Mouse (Mus musculus) stomach, embryonic 15.5 days (tissue): ENCODE measurements around the gene Tomm40. TPM values are rescaled to one million over a fixed set of nuclear protein-coding genes. Genes with fewer than 3 reads are reported as not detected.
"Not testable (repeated sequence)": the region's sequence is repeated elsewhere in the genome, so short reads cannot be mapped to it uniquely, and the experiment has no call there.

Experiments
- ATAC-seq: fragments of 200-750 bp; cut with Nextera tagmentation; 2 replicates; pipeline ENCODE4 v1.8.0; 2017; ENCODE audit warnings: low read depth, moderate number of reproducible peaks, moderate TSS enrichment; ENCODE audit not compliant: insufficient read depth, low FRiP score
- H3K27ac ChIP-seq: fragments of 300-500 bp; sonication (generic); 2 replicates; pipeline ENCODE4 v1.5.1; 2015; ENCODE audit warnings: mild to moderate bottlenecking, inconsistent platforms
- H3K27me3 ChIP-seq: fragments of 300-500 bp; sonication (generic); replicated peaks from 2 replicates; pipeline ENCODE4 v1.6.1; 2015; ENCODE audit warnings: inconsistent platforms
- H3K36me3 ChIP-seq: fragments of 300-500 bp; sonication (generic); 2 replicates; pipeline ENCODE4 v1.6.1; 2015; ENCODE audit warnings: inconsistent platforms
- H3K4me1 ChIP-seq: fragments of 300-500 bp; sonication (generic); 2 replicates; pipeline ENCODE4 v1.6.1; 2015; ENCODE audit warnings: inconsistent platforms
- H3K4me2 ChIP-seq: fragments of 300-500 bp; sonication (generic); 2 replicates; pipeline ENCODE4 v1.6.1; 2015; ENCODE audit warnings: mild to moderate bottlenecking, inconsistent platforms
- H3K4me3 ChIP-seq: fragments of 300-500 bp; sonication (generic); replicated peaks from 2 replicates; pipeline ENCODE4 v1.5.1; 2015; ENCODE audit warnings: inconsistent platforms
- H3K9ac ChIP-seq: fragments of 300-500 bp; sonication (generic); 2 replicates; pipeline ENCODE4 v1.6.1; 2015; ENCODE audit warnings: inconsistent platforms
- H3K9me3 ChIP-seq: fragments of 300-500 bp; sonication (generic); 2 replicates; pipeline ENCODE4 v1.6.1; 2016; ENCODE audit warnings: inconsistent platforms
- WGBS: fragments of 180-500 bp; shearing (Covaris S2); methylation state at CpG from one replicate; pipeline ENCODE4 v1.1.7; 2015; 5-methylcytosine and 5-hydroxymethylcytosine counted together
- polyA plus RNA-seq: library from polyadenylated mRNA; unstranded; fragments of >200 nt; fragmentation: Nextera tagmentation; extraction: Ambion mirVana; gene quantifications from 2 replicates; pipeline ENCODE4 v1.2.1, GENCODE M21; 2015

The Tomm40 gene
- polyA plus RNA-seq, 1 experiment from 2014 or later, result 161 TPM

GRCm38 (mm10) chr7:19691873-19692865 lies 23.1 kb downstream of the Tomm40 start, which contains the start of gene Apoc1:
Gene Apoc1 (minus strand): TSS chr7:19692660.
- ATAC-seq, result no peak
- no peaks in the 10 kb centered on the region for H3K27me3 ChIP-seq
- H3K4me1 ChIP-seq, result peaks cover 21% of the 10 kb centered on the region
- no peak within 1 kb of the TSS for H3K4me3 ChIP-seq
- no peaks in the 10 kb centered on the region for H3K36me3 ChIP-seq
- H3K9me3 ChIP-seq, result no peaks in the 10 kb centered on the region
- H3K27ac ChIP-seq, result peak within 1 kb of the TSS; percentile 40; the same call in 1 of the 2 replicates
- H3K4me2 ChIP-seq, result peak within 1 kb of the TSS; percentile 29; the same call in 1 of the 2 replicates
- 51% methylated on average over 28 of the region's 28 CpGs for WGBS
- H3K9ac ChIP-seq, result no peak within 1 kb of the TSS

GRCm38 (mm10) chr7:19691434-19691833 lies 23.8 kb downstream of the Tomm40 start:
- no peak for ATAC-seq
- Histone ChIP-seq H3K4me1 (peaks cover 21% of the 10 kb centered on the region), H3K9me3 (no peaks in the 10 kb centered on the region), H3K9ac (no peak overlapping the region), H3K36me3 (no peaks in the 10 kb centered on the region), H3K27me3 (no peaks in the 10 kb centered on the region), H3K4me2 (peak overlapping the region; percentile 29; the same call in 1 of the 2 replicates), H3K27ac (no peak overlapping the region), H3K4me3 (no peak overlapping the region)
- 76% methylated on average over 6 of the region's 6 CpGs for WGBS

GRCm38 (mm10) chr7:19690845-19691244 lies 24.4 kb downstream of the Tomm40 start:
- no peaks in the 10 kb centered on the region for H3K36me3 ChIP-seq
- H3K27me3 ChIP-seq, result no peaks in the 10 kb centered on the region
- H3K27ac ChIP-seq, result no peak overlapping the region
- no peak for ATAC-seq
- H3K9ac ChIP-seq, result no peak overlapping the region
- H3K4me2 ChIP-seq, result no peak overlapping the region
- H3K4me3 ChIP-seq, result no peak overlapping the region
- H3K4me1 ChIP-seq, result peaks cover 21% of the 10 kb centered on the region
- WGBS, result 86% methylated on average over 4 of the region's 4 CpGs
- no peaks in the 10 kb centered on the region for H3K9me3 ChIP-seq

- no peak for ATAC-seq
- no peaks in the 10 kb centered on the region for H3K36me3 ChIP-seq
- 97% methylated on average over 2 of the region's 2 CpGs for WGBS
- peaks cover 13% of the 10 kb centered on the region for H3K4me1 ChIP-seq
- H3K9me3 ChIP-seq, result no peaks in the 10 kb centered on the region
- H3K27ac ChIP-seq, result no peak overlapping the region
- H3K4me3 ChIP-seq, result no peak overlapping the region
- H3K4me2 ChIP-seq, result no peak overlapping the region
- H3K9ac ChIP-seq, result no peak overlapping the region
- H3K27me3 ChIP-seq, result no peaks in the 10 kb centered on the region
These were observed 26.6 kb downstream of the Tomm40 start for GRCm38 (mm10) chr7:19688611-19689010.

GRCm38 (mm10) chr7:19688101-19688500 lies 27.1 kb downstream of the Tomm40 start:
- no peaks in the 10 kb centered on the region for H3K36me3 ChIP-seq
- WGBS, result 91% methylated on average over 10 of the region's 10 CpGs
- no peak overlapping the region for H3K9ac ChIP-seq
- H3K27ac ChIP-seq, result no peak overlapping the region
- H3K4me2 ChIP-seq, result no peak overlapping the region
- H3K4me1 ChIP-seq, result peaks cover 8% of the 10 kb centered on the region
- no peak for ATAC-seq
- H3K27me3 ChIP-seq, result no peaks in the 10 kb centered on the region
- no peaks in the 10 kb centered on the region for H3K9me3 ChIP-seq
- H3K4me3 ChIP-seq, result no peak overlapping the region

- not testable (repeated sequence) for H3K4me3 ChIP-seq, H3K4me2 ChIP-seq, H3K27me3 ChIP-seq, H3K4me1 ChIP-seq, H3K9ac ChIP-seq, H3K9me3 ChIP-seq, H3K36me3 ChIP-seq, H3K27ac ChIP-seq
- peak; percentile 38; the same call in 1 of the 2 replicates for ATAC-seq
- 64% methylated on average over 8 of the region's 8 CpGs for WGBS
These were observed 28.2 kb downstream of the Tomm40 start for GRCm38 (mm10) chr7:19686927-19687583.

- WGBS, result 80% methylated on average over 6 of the region's 6 CpGs
- Histone ChIP-seq H3K4me1 (no peaks in the 10 kb centered on the region), H3K27ac (no peak overlapping the region), H3K36me3 (no peaks in the 10 kb centered on the region), H3K27me3 (no peaks in the 10 kb centered on the region), H3K9me3 (no peaks in the 10 kb centered on the region), H3K4me3 (no peak overlapping the region), H3K9ac (no peak overlapping the region), H3K4me2 (no peak overlapping the region)
- no peak for ATAC-seq
These were observed 28.7 kb downstream of the Tomm40 start for GRCm38 (mm10) chr7:19686521-19686920.

- no peaks in the 10 kb centered on the region for H3K4me1 ChIP-seq
- no peak overlapping the region for H3K4me3 ChIP-seq
- H3K27me3 ChIP-seq, result no peaks in the 10 kb centered on the region
- no peak for ATAC-seq
- WGBS, result 53% methylated on average over 4 of the region's 4 CpGs
- no peak overlapping the region for H3K4me2 ChIP-seq
- no peak overlapping the region for H3K27ac ChIP-seq
- H3K36me3 ChIP-seq, result no peaks in the 10 kb centered on the region
- no peak overlapping the region for H3K9ac ChIP-seq
- H3K9me3 ChIP-seq, result no peaks in the 10 kb centered on the region
These were observed 29.9 kb downstream of the Tomm40 start for GRCm38 (mm10) chr7:19685374-19685773.

- Histone ChIP-seq H3K9me3 (no peaks in the 10 kb centered on the region), H3K9ac (no peak overlapping the region), H3K36me3 (no peaks in the 10 kb centered on the region), H3K4me1 (no peaks in the 10 kb centered on the region), H3K27me3 (no peaks in the 10 kb centered on the region), H3K4me2 (no peak overlapping the region), H3K27ac (no peak overlapping the region), H3K4me3 (no peak overlapping the region)
- no peak for ATAC-seq
- WGBS, result 76% methylated on average over 6 of the region's 6 CpGs
These were observed 31.5 kb downstream of the Tomm40 start for GRCm38 (mm10) chr7:19683771-19684201.

GRCm38 (mm10) chr7:19682979-19683378 lies 32.3 kb downstream of the Tomm40 start:
- WGBS, result 63% methylated on average over 3 of the region's 3 CpGs
- Histone ChIP-seq H3K4me3 (no peak overlapping the region), H3K27ac (no peak overlapping the region), H3K27me3 (no peaks in the 10 kb centered on the region), H3K4me1 (no peaks in the 10 kb centered on the region), H3K9me3 (no peaks in the 10 kb centered on the region), H3K9ac (no peak overlapping the region), H3K4me2 (no peak overlapping the region), H3K36me3 (no peaks in the 10 kb centered on the region)
- ATAC-seq, result no peak

- Histone ChIP-seq H3K36me3 (no peaks in the 10 kb centered on the region), H3K4me2 (no peak within 1 kb of the TSS), H3K27ac (no peak within 1 kb of the TSS), H3K4me3 (no peak within 1 kb of the TSS), H3K27me3 (no peaks in the 10 kb centered on the region), H3K9ac (no peak within 1 kb of the TSS), H3K4me1 (no peaks in the 10 kb centered on the region), H3K9me3 (no peaks in the 10 kb centered on the region)
- ATAC-seq, result no peak
- WGBS, result 59% methylated on average over 8 of the region's 8 CpGs
These were observed 34.0 kb downstream of the Tomm40 start, which contains the start of the genes Gm44805 and Apoc4 for GRCm38 (mm10) chr7:19681202-19681694. Gene Gm44805 (minus strand): TSS chr7:19681423. Gene Apoc4 (minus strand): TSS chr7:19681479.

GRCm38 (mm10) chr7:19680702-19681101 lies 34.5 kb downstream of the Tomm40 start:
- Histone ChIP-seq H3K27ac (no peak overlapping the region), H3K4me3 (no peak overlapping the region), H3K4me2 (no peak overlapping the region), H3K9ac (no peak overlapping the region), H3K4me1 (no peaks in the 10 kb centered on the region), H3K27me3 (no peaks in the 10 kb centered on the region), H3K9me3 (no peaks in the 10 kb centered on the region), H3K36me3 (no peaks in the 10 kb centered on the region)
- no peak for ATAC-seq
- WGBS, result 72% methylated on average over 2 of the region's 2 CpGs
